ENCODE assay signal across 8 mouse cellular contexts in the genomic region with DNA sequence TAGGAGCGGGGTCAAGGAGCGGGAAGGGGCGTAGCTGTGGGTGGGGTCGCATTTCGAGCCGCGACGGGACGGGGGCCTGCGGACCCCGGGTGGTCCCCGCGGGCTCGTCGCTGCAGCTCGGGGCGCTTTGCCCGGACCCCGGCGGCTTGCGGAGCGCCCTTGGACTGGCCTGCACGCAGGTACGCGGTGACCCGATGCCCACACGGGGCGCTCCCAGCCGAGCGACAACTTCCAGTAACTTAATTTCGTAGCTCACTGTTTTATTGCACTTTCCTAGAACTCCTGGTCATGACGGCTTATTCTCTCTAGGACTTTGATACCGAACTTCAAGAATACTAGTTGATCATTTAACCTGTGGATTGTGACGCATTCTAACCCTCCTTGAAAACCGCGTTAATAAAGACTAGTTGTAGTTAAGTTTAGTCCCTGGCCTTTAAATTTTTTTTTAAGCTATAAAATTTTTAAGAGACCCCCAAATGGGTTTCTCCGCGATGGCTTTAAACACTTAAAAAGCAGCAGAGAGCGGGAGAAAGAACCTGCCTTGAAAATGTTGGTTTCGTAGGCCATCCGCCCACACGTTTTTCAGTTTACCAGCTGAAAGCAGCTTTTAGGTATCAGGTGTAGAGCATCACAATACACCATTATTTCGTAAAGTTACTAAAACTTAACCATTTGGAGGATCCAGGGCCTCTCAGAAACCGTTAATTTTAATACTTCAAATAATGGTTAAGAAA. TPM values are rescaled to one million over a fixed set of nuclear protein-coding genes. Genes with fewer than 3 reads are reported as not detected.
DNase-seq lines count a peak whose midpoint lies in the region; ATAC-seq and TF ChIP-seq lines count a peak whose summit lies in the region.

No protein-coding gene starts in this region.

- H3K9me3 ChIP-seq in embryonic facial prominence, embryonic 12.5 days, result no peaks in the 10 kb centered on the region
- no peaks in the 10 kb centered on the region for H3K9me3 ChIP-seq in hindbrain, embryonic 12.5 days (replicated peaks)
- H3K9me3 ChIP-seq in limb, embryonic 14.5 days (ENCODE audit: control insufficient read depth, low read length), result no peaks in the 10 kb centered on the region
- H3K9me3 ChIP-seq in midbrain, postnatal 0 days (ENCODE audit: low read length), result no peaks in the 10 kb centered on the region

- peak overlapping the region; percentile 100 for H3K4me3 ChIP-seq in embryonic facial prominence, embryonic 12.5 days
- H3K4me3 ChIP-seq in hindbrain, embryonic 12.5 days, result peak overlapping the region; percentile 100
- peak overlapping the region; percentile 99 for H3K4me3 ChIP-seq in limb, embryonic 14.5 days (replicated peaks; ENCODE audit: low read length)
- peak overlapping the region; percentile 99 for H3K4me3 ChIP-seq in midbrain, postnatal 0 days (ENCODE audit: low read depth, low read length)

- TF ChIP-seq CTCF in midbrain, postnatal 0 days (IDR thresholded peaks at IDR 0.05), result 0 out of 2 replicates have a peak, but pooled peaks have one; percentile 18

- H3K4me2 ChIP-seq in embryonic facial prominence, embryonic 12.5 days (replicated peaks), result peak overlapping the region; percentile 71
- H3K4me2 ChIP-seq in hindbrain, embryonic 12.5 days (replicated peaks), result peak overlapping the region; percentile 76
- peak overlapping the region; percentile 66 for H3K4me2 ChIP-seq in limb, embryonic 14.5 days (replicated peaks; ENCODE audit: low read depth, low read length, severe bottlenecking)
- H3K4me2 ChIP-seq in midbrain, postnatal 0 days (ENCODE audit: low read depth, low read length, poor library complexity, severe bottlenecking), result peak overlapping the region; percentile 85

- peak; percentile 37 for ATAC-seq in embryonic facial prominence, embryonic 12.5 days (ENCODE audit: insufficient number of reproducible peaks, insufficient read depth, low FRiP score, low TSS enrichment)
- peak; percentile 35; the same call in 1 of the 2 replicates for ATAC-seq in hindbrain, embryonic 12.5 days (ENCODE audit: low FRiP score)
- no peak for ATAC-seq in limb, embryonic 14.5 days (ENCODE audit: low FRiP score, low read depth)
- ATAC-seq in midbrain, postnatal 0 days (ENCODE audit: low FRiP score), result peak; percentile 18; the same call in 1 of the 2 replicates
- no peak for ATAC-seq in granulocyte monocyte progenitor cell, adult 5-6 weeks (replicated peaks; ENCODE audit: poor library complexity, severe bottlenecking)

- no peaks in the 10 kb centered on the region for H3K27me3 ChIP-seq in embryonic facial prominence, embryonic 12.5 days
- no peaks in the 10 kb centered on the region for H3K27me3 ChIP-seq in hindbrain, embryonic 12.5 days
- H3K27me3 ChIP-seq in limb, embryonic 14.5 days (ENCODE audit: control insufficient read depth, insufficient read depth, low read length), result no peaks in the 10 kb centered on the region
- H3K27me3 ChIP-seq in midbrain, postnatal 0 days (ENCODE audit: insufficient read depth, low read length), result no peaks in the 10 kb centered on the region

- H3K9ac ChIP-seq in embryonic facial prominence, embryonic 12.5 days, result peak overlapping the region; percentile 95
- peak overlapping the region; percentile 98 for H3K9ac ChIP-seq in hindbrain, embryonic 12.5 days
- H3K9ac ChIP-seq in limb, embryonic 14.5 days (ENCODE audit: low read depth, low read length, severe bottlenecking), result peak overlapping the region; percentile 97
- peak overlapping the region; percentile 89 for H3K9ac ChIP-seq in midbrain, postnatal 0 days (replicated peaks; ENCODE audit: low read length, poor library complexity, severe bottlenecking)

- H3K36me3 ChIP-seq in embryonic facial prominence, embryonic 12.5 days, result peaks cover 8% of the 10 kb centered on the region; the same call in 1 of the 2 replicates
- 0 out of 2 replicates have a peak, but pooled peaks cover 5% of the 10 kb centered on the region for H3K36me3 ChIP-seq in hindbrain, embryonic 12.5 days
- H3K36me3 ChIP-seq in limb, embryonic 14.5 days (ENCODE audit: control insufficient read depth, insufficient read depth, low read length), result peaks cover 9% of the 10 kb centered on the region; the same call in 1 of the 2 replicates
- H3K36me3 ChIP-seq in midbrain, postnatal 0 days (ENCODE audit: insufficient read depth, low read length), result no peaks in the 10 kb centered on the region; the same call in 1 of the 2 replicates

- peaks cover 22% of the 10 kb centered on the region for H3K4me1 ChIP-seq in embryonic facial prominence, embryonic 12.5 days
- peaks cover 32% of the 10 kb centered on the region for H3K4me1 ChIP-seq in hindbrain, embryonic 12.5 days
- peaks cover 27% of the 10 kb centered on the region for H3K4me1 ChIP-seq in limb, embryonic 14.5 days (ENCODE audit: control insufficient read depth, insufficient read depth, low read length)
- H3K4me1 ChIP-seq in midbrain, postnatal 0 days (ENCODE audit: insufficient read depth, low read length), result peaks cover 13% of the 10 kb centered on the region

- no peak for TF ChIP-seq POLR2A in limb, embryonic 14.5 days (IDR thresholded peaks at IDR 0.05; ENCODE audit: borderline replicate concordance, extremely low read depth, insufficient read depth, insufficient read length)

- H3K27ac ChIP-seq in embryonic facial prominence, embryonic 12.5 days, result peak overlapping the region; percentile 96
- H3K27ac ChIP-seq in hindbrain, embryonic 12.5 days, result peak overlapping the region; percentile 94
- H3K27ac ChIP-seq in limb, embryonic 14.5 days (replicated peaks; ENCODE audit: low read depth, low read length), result peak overlapping the region; percentile 94
- H3K27ac ChIP-seq in midbrain, postnatal 0 days (ENCODE audit: low read depth, low read length), result peak overlapping the region; percentile 75

- WGBS in embryonic facial prominence, embryonic 12.5 days, result 4% methylated on average over 44 of the region's 44 CpGs
- 6% methylated on average over 36 of the region's 44 CpGs for WGBS in hindbrain, embryonic 12.5 days
- 3% methylated on average over 29 of the region's 44 CpGs for WGBS in limb, embryonic 14.5 days
- 5% methylated on average over 44 of the region's 44 CpGs for WGBS in midbrain, postnatal 0 days

- DNase-seq in 416B (ENCODE audit: low read depth), result peak; percentile 35
- DNase-seq in B cell, adult 2 months, result peak; percentile 60 to 64
- no peak for DNase-seq in limb, embryonic 14.5 days (ENCODE audit: low spot score)
- DNase-seq in midbrain, postnatal 0 days (ENCODE audit: low spot score), result no peak
- no peak for DNase-seq in layer of hippocampus, postnatal 10 days (ENCODE audit: low spot score in 2 of 2)

RNA-seq across cellular contexts. Expression of a gene that starts 0.8 kb away (rescaled TPM):
- polyA plus RNA-seq in embryonic facial prominence, embryonic 12.5 days (2016; fragmentation: Nextera tagmentation; extraction: Ambion mirVana), result 143 and 147 TPM in 2 replicates
- 134 and 142 TPM in 2 replicates for polyA plus RNA-seq in hindbrain, embryonic 12.5 days (2016; fragmentation: Nextera tagmentation; extraction: Ambion mirVana)
- 92.5 and 128 TPM in 2 replicates for polyA plus RNA-seq in limb, embryonic 14.5 days (2012; rRNA removed)
- polyA plus RNA-seq in limb, embryonic 14.5 days (2014; fragmentation: Nextera tagmentation; extraction: Ambion mirVana), result 153 and 154 TPM in 2 replicates
- 81.6 and 90.5 TPM in 2 replicates for total RNA-seq in midbrain, postnatal 0 days (2014; rRNA removed)
- polyA plus RNA-seq in midbrain, postnatal 0 days (2015; fragmentation: Nextera tagmentation; extraction: Ambion mirVana), result 103 and 104 TPM in 2 replicates
- total RNA-seq in layer of hippocampus, postnatal 10 days (2021), result 10 to 100 TPM; 78.5 to 89.9 TPM
- 62.7 and 67.8 TPM in 2 replicates for total RNA-seq in granulocyte monocyte progenitor cell, adult 5-6 weeks (2014; fragmentation: Nextera tagmentation)
- 108 and 113 TPM in 2 replicates for total RNA-seq in granulocyte monocyte progenitor cell, adult 5-6 weeks (2017)

Comparison
In these comparisons a context has a peak if more than half of its experiments do, and no peak if none do; other contexts are left out.
1. DNase-seq: peak in 416B (single experiment) and B cell, adult 2 months (2 of 2); none in limb, embryonic 14.5 days (single experiment), midbrain, postnatal 0 days (single experiment) and layer of hippocampus, postnatal 10 days (0 of 2).
2. ATAC-seq: peak in embryonic facial prominence, embryonic 12.5 days (single experiment), hindbrain, embryonic 12.5 days (single experiment) and midbrain, postnatal 0 days (single experiment); none in limb, embryonic 14.5 days (single experiment) and granulocyte monocyte progenitor cell, adult 5-6 weeks (single experiment).
3. Peak in every context shown above with its lines, with median percentiles within 50 percentile points of each other: H3K27ac ChIP-seq, H3K4me2 ChIP-seq, H3K4me3 ChIP-seq and H3K9ac ChIP-seq.